Mouse (Mus musculus) myocyte (in vitro differentiated cells): ENCODE measurements around the gene Tacr2. TPM values are rescaled to one million over a fixed set of nuclear protein-coding genes. Genes with fewer than 3 reads are reported as not detected.
A peak's percentile ranks its signal among the peaks of the same experiment; 100 is the strongest.

Experiments used
- H3K27me3 ChIP-seq: one replicate; pipeline ENCODE4 v1.6.1; 2011; ENCODE audit not compliant: control insufficient read depth, insufficient read depth, insufficient read length
- H3K36me3 ChIP-seq: one replicate; pipeline ENCODE4 v1.6.1; 2011; ENCODE audit not compliant: control insufficient read depth, insufficient read depth
- H3K4me2 ChIP-seq: one replicate; pipeline ENCODE4 v1.6.1; 2011; ENCODE audit warnings: low read depth, control low read depth
- H3K4me3 ChIP-seq: one replicate; pipeline ENCODE4 v1.5.1; 2011; ENCODE audit warnings: mild to moderate bottlenecking, control low read depth, moderate library complexity
- H3K79me2 ChIP-seq: one replicate; pipeline ENCODE4 v1.6.1; 2011; ENCODE audit not compliant: control insufficient read depth, insufficient read depth
- H3ac ChIP-seq: one replicate; pipeline ENCODE4 v1.6.1; 2011; ENCODE audit not compliant: control insufficient read depth, insufficient read length
- CEBPB ChIP-seq: IDR thresholded peaks from 2 replicates; pipeline ENCODE4 v1.6.1; 2011; ENCODE audit warnings: mild to moderate bottlenecking, moderate library complexity; ENCODE audit not compliant: poor library complexity, insufficient read depth, severe bottlenecking
- E2F4 ChIP-seq: IDR thresholded peaks from one replicate; pipeline ENCODE4 v1.6.1; 2011; ENCODE audit warnings: mild to moderate bottlenecking, control low read depth, moderate library complexity; ENCODE audit not compliant: insufficient read depth
- MAX ChIP-seq: IDR thresholded peaks from one replicate; pipeline ENCODE4 v1.6.1; 2011; ENCODE audit warnings: low read depth, mild to moderate bottlenecking, control low read depth
- MYOD1 ChIP-seq, 3 experiments: IDR thresholded peaks; one replicate each; pipeline ENCODE4 v1.6.1; 2011; ENCODE audit warnings: control low read depth in 2 of 3, low read depth in 2 of 3, mild to moderate bottlenecking in 2 of 3, moderate library complexity in 1 of 3; ENCODE audit not compliant: insufficient read length in 2 of 3, control insufficient read depth in 1 of 3
- MYOG ChIP-seq, 3 experiments: IDR thresholded peaks; one replicate each; pipeline ENCODE4 v1.6.1; 2011; ENCODE audit warnings: control low read depth in 2 of 3, low read depth in 2 of 3, mild to moderate bottlenecking in 2 of 3; ENCODE audit not compliant: insufficient read length in 2 of 3, control insufficient read depth in 1 of 3, insufficient read depth in 1 of 3
- POLR2A ChIP-seq: IDR thresholded peaks from one replicate; pipeline ENCODE4 v1.6.1; 2011; ENCODE audit warnings: low read depth, mild to moderate bottlenecking, control low read depth, moderate library complexity; ENCODE audit not compliant: insufficient read length
- POLR2AphosphoS2 ChIP-seq: IDR thresholded peaks from one replicate; pipeline ENCODE4 v1.6.1; 2011; ENCODE audit warnings: low read depth, control low read depth; ENCODE audit not compliant: insufficient read length
- REST ChIP-seq: IDR thresholded peaks from one replicate; pipeline ENCODE4 v1.6.1; 2011; ENCODE audit warnings: mild to moderate bottlenecking, control low read depth, moderate library complexity; ENCODE audit not compliant: insufficient read depth, insufficient read length
- SRF ChIP-seq: IDR thresholded peaks from one replicate; pipeline ENCODE4 v1.6.1; 2011; ENCODE audit warnings: low read depth; ENCODE audit not compliant: control insufficient read depth, insufficient read length
- TCF12 ChIP-seq: IDR thresholded peaks from one replicate; pipeline ENCODE4 v1.6.1; 2011; ENCODE audit warnings: mild to moderate bottlenecking, control low read depth; ENCODE audit not compliant: poor library complexity, insufficient read depth, severe bottlenecking
- TCF3 ChIP-seq: IDR thresholded peaks from one replicate; pipeline ENCODE4 v1.6.1; 2011; ENCODE audit warnings: low read depth, control low read depth; ENCODE audit not compliant: insufficient read length
- USF1 ChIP-seq: IDR thresholded peaks from one replicate; pipeline ENCODE4 v1.6.1; 2011; ENCODE audit warnings: low read depth, mild to moderate bottlenecking, control low read depth, moderate library complexity
- polyA plus RNA-seq: library from polyadenylated mRNA; unstranded; fragments of >200 nt; fragmentation: generic; extraction: Trizol; gene quantifications from one replicate; pipeline ENCODE4 v1.2.1, GENCODE M21; 2012; ENCODE audit warnings: missing spikeins

Tacr2 gene
- polyA plus RNA-seq, 1 experiment: 0.05 TPM

- H3K79me2 ChIP-seq: peaks cover 11% of the 10 kb centered on the region
- H3K36me3 ChIP-seq: peaks cover under 1% of the 10 kb centered on the region
- H3ac ChIP-seq: no peak overlapping the region
- no peak for TF ChIP-seq POLR2A
- peak; percentile 2 for TF ChIP-seq SRF
- TF ChIP-seq USF1: peak; percentile 97
- H3K4me2 ChIP-seq: peak overlapping the region; percentile 97
- no peaks in the 10 kb centered on the region for H3K27me3 ChIP-seq
- H3K4me3 ChIP-seq: no peak overlapping the region
Observed at GRCm38 (mm10) chr10:62300006-62300827, 48.0 kb downstream of the Tacr2 start.

- Histone ChIP-seq H3K36me3 (no peaks in the 10 kb centered on the region), H3ac (no peak overlapping the region), H3K4me3 (no peak overlapping the region), H3K4me2 (no peak overlapping the region), H3K27me3 (no peaks in the 10 kb centered on the region), H3K79me2 (peaks cover 11% of the 10 kb centered on the region)
- TF ChIP-seq POLR2AphosphoS2 (no peak), TCF12 (no peak), E2F4 (no peak), POLR2A (no peak), USF1 (no peak), MYOD1 (IDR thresholded peaks at IDR 0.05; ENCODE audit: control insufficient read depth in 1 of 3, insufficient read length in 2 of 3, low read depth in 2 of 3) (no peak), CEBPB (no peak)
Observed at GRCm38 (mm10) chr10:62305090-62305489, 52.9 kb downstream of the Tacr2 start.

- H3K27me3 ChIP-seq: no peaks in the 10 kb centered on the region
- H3K4me2 ChIP-seq: no peak overlapping the region
- no peak overlapping the region for H3ac ChIP-seq
- no peak for TF ChIP-seq TCF3
- H3K4me3 ChIP-seq: no peak overlapping the region
- H3K36me3 ChIP-seq: no peaks in the 10 kb centered on the region
- peaks cover 11% of the 10 kb centered on the region for H3K79me2 ChIP-seq
Observed at GRCm38 (mm10) chr10:62306483-62306882, 54.2 kb downstream of the Tacr2 start.

GRCm38 (mm10) chr10:62308896-62309491 is 56.8 kb downstream of the Tacr2 start:
- H3K36me3 ChIP-seq: no peaks in the 10 kb centered on the region
- TF ChIP-seq POLR2AphosphoS2 (no peak), TCF3 (no peak), REST (no peak), CEBPB (no peak), TCF12 (no peak), MAX (no peak), MYOG (IDR thresholded peaks at IDR 0.05; ENCODE audit: control insufficient read depth in 1 of 3, insufficient read depth in 1 of 3, insufficient read length in 2 of 3, low read depth in 2 of 3) (no peak), USF1 (no peak), MYOD1 (IDR thresholded peaks at IDR 0.05; ENCODE audit: control insufficient read depth in 1 of 3, insufficient read length in 2 of 3, low read depth in 2 of 3) (no peak), E2F4 (no peak), POLR2A (no peak), SRF (no peak)

GRCm38 (mm10) chr10:62309593-62309992 is 57.4 kb downstream of the Tacr2 start:
- no peak overlapping the region for H3K4me3 ChIP-seq
- peaks cover 4% of the 10 kb centered on the region for H3K36me3 ChIP-seq
- H3K79me2 ChIP-seq: no peaks in the 10 kb centered on the region
- H3K4me2 ChIP-seq: no peak overlapping the region
- no peak overlapping the region for H3ac ChIP-seq
- H3K27me3 ChIP-seq: no peaks in the 10 kb centered on the region
- TF ChIP-seq REST: no peak
- no peak for TF ChIP-seq CEBPB
- TF ChIP-seq POLR2A: no peak
- no peak for TF ChIP-seq E2F4
- TF ChIP-seq POLR2AphosphoS2: no peak
- no peak for TF ChIP-seq MYOD1 (IDR thresholded peaks at IDR 0.05; ENCODE audit: control insufficient read depth in 1 of 3, insufficient read length in 2 of 3, low read depth in 2 of 3)
- no peak for TF ChIP-seq TCF12
- no peak for TF ChIP-seq MYOG (IDR thresholded peaks at IDR 0.05; ENCODE audit: control insufficient read depth in 1 of 3, insufficient read depth in 1 of 3, insufficient read length in 2 of 3, low read depth in 2 of 3)
- TF ChIP-seq MAX: no peak
- no peak for TF ChIP-seq USF1
- no peak for TF ChIP-seq TCF3
- no peak for TF ChIP-seq SRF

More at GRCm38 (mm10) chr10:62308896-62309491, 56.8 kb downstream of the Tacr2 start:
- Histone ChIP-seq H3K27me3 (no peaks in the 10 kb centered on the region), H3K4me2 (no peak overlapping the region), H3K4me3 (no peak overlapping the region), H3ac (no peak overlapping the region), H3K79me2 (no peaks in the 10 kb centered on the region)
